Mouse (Mus musculus): ENCODE results near the gene Nop16. TPM values are rescaled to one million over a fixed set of nuclear protein-coding genes. Genes with fewer than 3 reads are reported as not detected.

The Nop16 gene
- 41.1 and 42.3 TPM in 2 replicates for polyA plus RNA-seq (2015; fragmentation: Nextera tagmentation; extraction: Ambion mirVana)

- ATAC-seq (peak; percentile 97), DNase-seq (peak; percentile 99)
- no peaks in the 10 kb centered on the region for H3K27me3 ChIP-seq (ENCODE audit: insufficient read depth, low read length)
- H3K36me3 ChIP-seq (replicated peaks; ENCODE audit: insufficient read depth, low read length), result peaks cover 12% of the 10 kb centered on the region
- TF ChIP-seq CTCF (IDR thresholded peaks at IDR 0.05; ENCODE audit: low read depth) (no peak), EP300 (IDR thresholded peaks at IDR 0.05; ENCODE audit: low read depth) (no peak)
- H3K4me2 ChIP-seq (ENCODE audit: low read depth, low read length), result peak within 1 kb of the TSS; percentile 97
- H3K9me3 ChIP-seq (ENCODE audit: low read length), result no peaks in the 10 kb centered on the region
- peak within 1 kb of the TSS; percentile 84 for H3K9ac ChIP-seq (replicated peaks)
- peaks cover 7% of the 10 kb centered on the region for H3K4me1 ChIP-seq (ENCODE audit: insufficient read depth)
- under 1% methylated on average over 51 of the region's 51 CpGs for WGBS (ENCODE audit: insufficient replicate concordance)
- H3K27ac ChIP-seq (ENCODE audit: low read depth), result peak within 1 kb of the TSS; percentile 89
- H3K4me3 ChIP-seq (ENCODE audit: low read depth, low read length), result peak within 1 kb of the TSS; percentile 85
These were observed at the start of gene Nop16, which contains the start of gene Higd2a for GRCm38 (mm10) chr13:54589996-54590951. Gene Nop16, minus strand, starts transcription at chr13:54590090. Gene Higd2a, plus strand, starts transcription at chr13:54590207.

- DNase-seq (no peak), ATAC-seq (no peak)
- Histone ChIP-seq H3K9ac (replicated peaks) (no peak overlapping the region), H3K4me3 (ENCODE audit: low read depth, low read length) (no peak overlapping the region), H3K27me3 (ENCODE audit: insufficient read depth, low read length) (no peaks in the 10 kb centered on the region), H3K9me3 (ENCODE audit: low read length) (no peaks in the 10 kb centered on the region), H3K4me1 (ENCODE audit: insufficient read depth) (no peaks in the 10 kb centered on the region), H3K36me3 (replicated peaks; ENCODE audit: insufficient read depth, low read length) (peaks cover 29% of the 10 kb centered on the region), H3K27ac (ENCODE audit: low read depth) (no peak overlapping the region), H3K4me2 (ENCODE audit: low read depth, low read length) (no peak overlapping the region)
- WGBS (ENCODE audit: insufficient replicate concordance), result 88% methylated on average over 3 of the region's 3 CpGs
- TF ChIP-seq EP300 (IDR thresholded peaks at IDR 0.05; ENCODE audit: low read depth) (no peak), CTCF (IDR thresholded peaks at IDR 0.05; ENCODE audit: low read depth) (no peak)
These were observed 45.1 kb upstream of the Nop16 start for GRCm38 (mm10) chr13:54635011-54635410.

- Histone ChIP-seq H3K27me3 (ENCODE audit: insufficient read depth, low read length) (no peaks in the 10 kb centered on the region), H3K9me3 (ENCODE audit: low read length) (no peaks in the 10 kb centered on the region), H3K27ac (ENCODE audit: low read depth) (peak overlapping the region; percentile 29), H3K4me1 (ENCODE audit: insufficient read depth) (peaks cover 5% of the 10 kb centered on the region), H3K4me2 (ENCODE audit: low read depth, low read length) (peak overlapping the region; percentile 19; the same call in 1 of the 2 replicates), H3K36me3 (replicated peaks; ENCODE audit: insufficient read depth, low read length) (peaks cover 10% of the 10 kb centered on the region), H3K4me3 (ENCODE audit: low read depth, low read length) (no peak overlapping the region), H3K9ac (replicated peaks) (no peak overlapping the region)
- 48% methylated on average over 3 of the region's 3 CpGs for WGBS (ENCODE audit: insufficient replicate concordance)
- ATAC-seq (no peak), DNase-seq (no peak)
- TF ChIP-seq EP300 (IDR thresholded peaks at IDR 0.05; ENCODE audit: low read depth), result no peak
- TF ChIP-seq CTCF (IDR thresholded peaks at IDR 0.05; ENCODE audit: low read depth), result no peak
These were observed 42.9 kb upstream of the Nop16 start for GRCm38 (mm10) chr13:54632731-54633277.

GRCm38 (mm10) chr13:54629128-54629527, 39.2 kb upstream of the Nop16 start:
- Histone ChIP-seq H3K9me3 (ENCODE audit: low read length) (no peaks in the 10 kb centered on the region), H3K9ac (replicated peaks) (no peak overlapping the region), H3K4me2 (ENCODE audit: low read depth, low read length) (peak overlapping the region; percentile 33; the same call in 1 of the 2 replicates), H3K4me1 (ENCODE audit: insufficient read depth) (peaks cover 14% of the 10 kb centered on the region), H3K4me3 (ENCODE audit: low read depth, low read length) (no peak overlapping the region), H3K27me3 (ENCODE audit: insufficient read depth, low read length) (no peaks in the 10 kb centered on the region), H3K27ac (ENCODE audit: low read depth) (peak overlapping the region; percentile 53), H3K36me3 (replicated peaks; ENCODE audit: insufficient read depth, low read length) (0 out of 2 replicates have a peak, but pooled peaks cover 7% of the 10 kb centered on the region)
- DNase-seq (peak; percentile 45), ATAC-seq (peak; percentile 94)
- TF ChIP-seq EP300 (IDR thresholded peaks at IDR 0.05; ENCODE audit: low read depth), result peak; percentile 58; the same call in 1 of the 2 replicates
- no peak for TF ChIP-seq CTCF (IDR thresholded peaks at IDR 0.05; ENCODE audit: low read depth)
- 50% methylated on average over 4 of the region's 4 CpGs for WGBS (ENCODE audit: insufficient replicate concordance)

- no peaks in the 10 kb centered on the region for H3K27me3 ChIP-seq (ENCODE audit: insufficient read depth, low read length)
- ATAC-seq (peak; percentile 57), DNase-seq (no peak)
- WGBS (ENCODE audit: insufficient replicate concordance), result 2% methylated on average over 23 of the region's 27 CpGs
- H3K4me3 ChIP-seq (ENCODE audit: low read depth, low read length), result peak overlapping the region; percentile 90
- TF ChIP-seq EP300 (IDR thresholded peaks at IDR 0.05; ENCODE audit: low read depth) (no peak), CTCF (IDR thresholded peaks at IDR 0.05; ENCODE audit: low read depth) (no peak)
- peak overlapping the region; percentile 93 for H3K9ac ChIP-seq (replicated peaks)
- H3K4me1 ChIP-seq (ENCODE audit: insufficient read depth), result peaks cover 24% of the 10 kb centered on the region
- H3K27ac ChIP-seq (ENCODE audit: low read depth), result peak overlapping the region; percentile 60
- no peaks in the 10 kb centered on the region for H3K9me3 ChIP-seq (ENCODE audit: low read length)
- peak overlapping the region; percentile 91 for H3K4me2 ChIP-seq (ENCODE audit: low read depth, low read length)
- no peaks in the 10 kb centered on the region for H3K36me3 ChIP-seq (replicated peaks; ENCODE audit: insufficient read depth, low read length)
These were observed 32.2 kb upstream of the Nop16 start for GRCm38 (mm10) chr13:54621960-54622521.

All from liver, postnatal 0 days (tissue).